Mouse (Mus musculus) heart, adult 2 months (tissue): ENCODE results near the gene Slc25a45.

Experiments used
- CTCF ChIP-seq: fragments of 200-600 bp; IDR thresholded peaks from 2 replicates; pipeline ENCODE4 v1.8.1; 2022; ENCODE audit warnings: antibody characterized with exemption, mild to moderate bottlenecking, moderate library complexity
- EP300 ChIP-seq: fragments of 200-500 bp; IDR thresholded peaks from 2 replicates; pipeline ENCODE4 v1.6.1; 2011; ENCODE audit warnings: low read depth, low read length, control low read depth; ENCODE audit not compliant: insufficient read depth
- POLR2A ChIP-seq: fragments of 200-500 bp; IDR thresholded peaks from 2 replicates; pipeline ENCODE4 v1.6.1; 2011; ENCODE audit warnings: mild to moderate bottlenecking, low read depth, low read length, control low read depth; ENCODE audit not compliant: insufficient read depth

DNA sequence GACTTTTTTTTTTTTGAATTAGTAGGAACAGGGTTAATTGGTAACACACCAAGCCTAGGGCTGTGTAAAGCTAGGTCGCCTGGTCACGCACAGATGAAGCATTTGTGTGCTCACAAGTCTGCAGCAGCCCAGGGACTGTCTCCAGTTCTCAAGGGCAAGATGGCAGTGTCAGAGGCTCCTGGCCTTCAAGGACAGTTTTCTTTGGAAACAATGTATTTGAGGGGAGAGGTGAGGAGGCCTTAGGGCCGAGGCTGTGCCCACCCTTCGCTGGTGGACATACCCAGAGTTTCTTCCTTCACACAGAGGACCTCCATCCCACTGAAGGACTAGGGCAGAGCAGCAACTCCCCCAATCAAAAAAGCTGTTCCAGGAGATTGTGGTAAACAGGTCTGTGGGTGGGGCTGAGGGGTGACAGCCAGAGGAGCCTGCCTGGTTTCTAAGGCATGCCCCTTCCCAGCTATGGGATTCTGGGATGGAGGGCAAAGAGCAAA is 30.3 kb upstream of the Slc25a45 start:
- TF ChIP-seq CTCF (no peak), POLR2A (no peak; the same call in 1 of the 2 replicates), EP300 (no peak)
